Mouse (Mus musculus) forebrain, embryonic 12.5 days (tissue): ENCODE measurements around the gene Prkag2. TPM values are rescaled to one million over a fixed set of nuclear protein-coding genes. Genes with fewer than 3 reads are reported as not detected.
A peak's percentile ranks its signal among the peaks of the same experiment; 100 is the strongest.
"Not testable (repeated sequence)": the region's sequence is repeated elsewhere in the genome, so short reads cannot be mapped to it uniquely, and the experiment has no call there.

Source experiments
- ATAC-seq: fragments of 200-750 bp; cut with Nextera tagmentation; 2 replicates; pipeline ENCODE4 v1.8.0; 2017; ENCODE audit warnings: moderate TSS enrichment; ENCODE audit not compliant: low FRiP score
- H3K27ac ChIP-seq: fragments of 300-500 bp; sonication (generic); 2 replicates; pipeline ENCODE4 v1.5.1; 2016; ENCODE audit warnings: mild to moderate bottlenecking
- H3K27me3 ChIP-seq: fragments of 300-500 bp; sonication (generic); 2 replicates; pipeline ENCODE4 v1.6.1; 2016; ENCODE audit warnings: mild to moderate bottlenecking
- H3K36me3 ChIP-seq: fragments of 300-500 bp; sonication (generic); replicated peaks from 2 replicates; pipeline ENCODE4 v1.6.1; 2016; ENCODE audit warnings: mild to moderate bottlenecking
- H3K4me1 ChIP-seq: fragments of 300-500 bp; sonication (generic); 2 replicates; pipeline ENCODE4 v1.6.1; 2016
- H3K4me2 ChIP-seq: fragments of 300-500 bp; sonication (generic); 2 replicates; pipeline ENCODE4 v1.6.1; 2016; ENCODE audit warnings: mild to moderate bottlenecking, moderate library complexity
- H3K4me3 ChIP-seq: fragments of 300-500 bp; sonication (generic); replicated peaks from 2 replicates; pipeline ENCODE4 v1.5.1; 2016; ENCODE audit warnings: mild to moderate bottlenecking
- H3K9ac ChIP-seq: fragments of 300-500 bp; sonication (generic); 2 replicates; pipeline ENCODE4 v1.6.1; 2016; ENCODE audit warnings: mild to moderate bottlenecking
- H3K9me3 ChIP-seq: fragments of 300-500 bp; sonication (generic); 2 replicates; pipeline ENCODE4 v1.6.1; 2016
- WGBS: fragments of 180-500 bp; shearing (Covaris S2); methylation state at CpG from one replicate; pipeline ENCODE4 v1.1.7; 2016; 5-methylcytosine and 5-hydroxymethylcytosine counted together
- polyA plus RNA-seq: library from polyadenylated mRNA; unstranded; fragments of >200 nt; fragmentation: Nextera tagmentation; extraction: Ambion mirVana; gene quantifications from 2 replicates; pipeline ENCODE4 v1.2.1, GENCODE M21; 2016

Gene Prkag2
- polyA plus RNA-seq, 1 experiment from 2014 or later = 55.0 TPM

- no peak for ATAC-seq
- 78% methylated on average over 3 of the region's 3 CpGs for WGBS
- Histone ChIP-seq H3K4me2 (no peak overlapping the region), H3K27me3 (no peaks in the 10 kb centered on the region), H3K4me1 (no peaks in the 10 kb centered on the region), H3K27ac (no peak overlapping the region), H3K36me3 (peaks cover 39% of the 10 kb centered on the region), H3K4me3 (no peak overlapping the region), H3K9ac (no peak overlapping the region), H3K9me3 (no peaks in the 10 kb centered on the region)
Measured at GRCm38 (mm10) chr5:24859771-24860540, 240.5 kb downstream of the Prkag2 start.

GRCm38 (mm10) chr5:24854827-24855600 is 245.4 kb downstream of the Prkag2 start:
- no peaks in the 10 kb centered on the region for H3K4me1 ChIP-seq
- H3K4me3 ChIP-seq = no peak overlapping the region
- no peak overlapping the region for H3K4me2 ChIP-seq
- no peak overlapping the region for H3K9ac ChIP-seq
- H3K36me3 ChIP-seq = no peaks in the 10 kb centered on the region
- ATAC-seq = no peak
- no peaks in the 10 kb centered on the region for H3K9me3 ChIP-seq
- no peaks in the 10 kb centered on the region for H3K27me3 ChIP-seq
- H3K27ac ChIP-seq = no peak overlapping the region
- WGBS = 70% methylated on average over 3 of the region's 3 CpGs

GRCm38 (mm10) chr5:24854256-24854655 is 246.2 kb downstream of the Prkag2 start:
- no peaks in the 10 kb centered on the region for H3K36me3 ChIP-seq
- H3K4me1 ChIP-seq = no peaks in the 10 kb centered on the region
- no peaks in the 10 kb centered on the region for H3K27me3 ChIP-seq
- H3K9ac ChIP-seq = no peak overlapping the region
- H3K4me2 ChIP-seq = no peak overlapping the region
- ATAC-seq = no peak
- no peak overlapping the region for H3K27ac ChIP-seq
- WGBS = 88% methylated on average over 3 of the region's 3 CpGs
- no peaks in the 10 kb centered on the region for H3K9me3 ChIP-seq
- no peak overlapping the region for H3K4me3 ChIP-seq

- WGBS = 89% methylated on average over 14 of the region's 14 CpGs
- H3K4me2 ChIP-seq, H3K9me3 ChIP-seq, H3K27me3 ChIP-seq, ATAC-seq, H3K4me1 ChIP-seq, H3K36me3 ChIP-seq, H3K27ac ChIP-seq, H3K4me3 ChIP-seq, H3K9ac ChIP-seq: not testable (repeated sequence)
Measured at GRCm38 (mm10) chr5:24848261-24848660, 252.2 kb downstream of the Prkag2 start.

- Histone ChIP-seq H3K27ac (no peak overlapping the region), H3K27me3 (no peaks in the 10 kb centered on the region), H3K4me1 (peaks cover 27% of the 10 kb centered on the region), H3K4me3 (no peak overlapping the region), H3K9ac (0 out of 2 replicates have a peak overlapping the region, but pooled peaks have one; percentile 69), H3K9me3 (no peaks in the 10 kb centered on the region), H3K4me2 (no peak overlapping the region), H3K36me3 (no peaks in the 10 kb centered on the region)
- no peak for ATAC-seq
- 87% methylated on average over 5 of the region's 5 CpGs for WGBS
Measured at GRCm38 (mm10) chr5:24843841-24844240, 256.6 kb downstream of the Prkag2 start.

- WGBS = 1% methylated on average over 21 of the region's 21 CpGs
- Histone ChIP-seq H3K9me3 (no peaks in the 10 kb centered on the region), H3K4me1 (peaks cover 27% of the 10 kb centered on the region), H3K4me3 (peak overlapping the region; percentile 95), H3K9ac (peak overlapping the region; percentile 69), H3K27me3 (no peaks in the 10 kb centered on the region), H3K4me2 (peak overlapping the region; percentile 75), H3K36me3 (no peaks in the 10 kb centered on the region), H3K27ac (peak overlapping the region; percentile 98)
- ATAC-seq = peak; percentile 45
Measured at GRCm38 (mm10) chr5:24843103-24843475, 257.4 kb downstream of the Prkag2 start.

- Histone ChIP-seq H3K4me1 (peaks cover 30% of the 10 kb centered on the region), H3K27me3 (no peaks in the 10 kb centered on the region), H3K36me3 (no peaks in the 10 kb centered on the region), H3K4me3 (peak within 1 kb of the TSS; percentile 95), H3K4me2 (peak within 1 kb of the TSS; percentile 81), H3K9me3 (no peaks in the 10 kb centered on the region), H3K9ac (peak within 1 kb of the TSS; percentile 92), H3K27ac (peak within 1 kb of the TSS; percentile 98)
- peak; percentile 97 for ATAC-seq
- WGBS = under 1% methylated on average over 86 of the region's 92 CpGs
Measured at GRCm38 (mm10) chr5:24842274-24843102, 258.0 kb downstream of the Prkag2 start, which contains the start of gene Rheb. Gene Rheb, minus strand, starts transcription at chr5:24842624.

GRCm38 (mm10) chr5:24841662-24842273 is 258.7 kb downstream of the Prkag2 start:
- peaks cover 31% of the 10 kb centered on the region for H3K4me1 ChIP-seq
- under 1% methylated on average over 47 of the region's 50 CpGs for WGBS
- peak overlapping the region; percentile 98 for H3K27ac ChIP-seq
- peak; percentile 9; the same call in 1 of the 2 replicates for ATAC-seq
- peak overlapping the region; percentile 95 for H3K4me3 ChIP-seq
- H3K36me3 ChIP-seq = no peaks in the 10 kb centered on the region
- H3K4me2 ChIP-seq = peak overlapping the region; percentile 81
- no peaks in the 10 kb centered on the region for H3K9me3 ChIP-seq
- peak overlapping the region; percentile 92 for H3K9ac ChIP-seq
- H3K27me3 ChIP-seq = no peaks in the 10 kb centered on the region

- Histone ChIP-seq H3K4me2 (peak overlapping the region; percentile 81), H3K9ac (peak overlapping the region; percentile 92), H3K36me3 (no peaks in the 10 kb centered on the region), H3K4me3 (peak overlapping the region; percentile 95), H3K9me3 (no peaks in the 10 kb centered on the region), H3K27me3 (no peaks in the 10 kb centered on the region), H3K27ac (no peak overlapping the region), H3K4me1 (peaks cover 31% of the 10 kb centered on the region)
- ATAC-seq = no peak
- 26% methylated on average over 11 of the region's 11 CpGs for WGBS
Measured at GRCm38 (mm10) chr5:24840975-24841431, 259.4 kb downstream of the Prkag2 start.

GRCm38 (mm10) chr5:24834491-24834890 is 266.0 kb downstream of the Prkag2 start:
- Histone ChIP-seq H3K9me3 (no peaks in the 10 kb centered on the region), H3K27me3 (no peaks in the 10 kb centered on the region), H3K9ac (no peak overlapping the region), H3K4me3 (no peak overlapping the region), H3K27ac (no peak overlapping the region), H3K4me2 (no peak overlapping the region), H3K36me3 (no peaks in the 10 kb centered on the region), H3K4me1 (peaks cover 10% of the 10 kb centered on the region)
- WGBS = 73% methylated on average over 5 of the region's 5 CpGs
- ATAC-seq = no peak

GRCm38 (mm10) chr5:24831912-24832311 is 268.5 kb downstream of the Prkag2 start:
- Histone ChIP-seq H3K9me3 (no peaks in the 10 kb centered on the region), H3K27ac (no peak overlapping the region), H3K4me2 (no peak overlapping the region), H3K4me1 (peaks cover 5% of the 10 kb centered on the region; the same call in 1 of the 2 replicates), H3K9ac (no peak overlapping the region), H3K4me3 (no peak overlapping the region), H3K36me3 (no peaks in the 10 kb centered on the region), H3K27me3 (no peaks in the 10 kb centered on the region)
- WGBS = 94% methylated on average over 3 of the region's 3 CpGs
- no peak for ATAC-seq
